Mouse (Mus musculus): ENCODE results near the gene Gata1. TPM values are rescaled to one million over a fixed set of nuclear protein-coding genes. Genes with fewer than 3 reads are reported as not detected.

Gata1 gene
- polyA plus RNA-seq, 2 experiments = 105 to 113 TPM

DNA sequence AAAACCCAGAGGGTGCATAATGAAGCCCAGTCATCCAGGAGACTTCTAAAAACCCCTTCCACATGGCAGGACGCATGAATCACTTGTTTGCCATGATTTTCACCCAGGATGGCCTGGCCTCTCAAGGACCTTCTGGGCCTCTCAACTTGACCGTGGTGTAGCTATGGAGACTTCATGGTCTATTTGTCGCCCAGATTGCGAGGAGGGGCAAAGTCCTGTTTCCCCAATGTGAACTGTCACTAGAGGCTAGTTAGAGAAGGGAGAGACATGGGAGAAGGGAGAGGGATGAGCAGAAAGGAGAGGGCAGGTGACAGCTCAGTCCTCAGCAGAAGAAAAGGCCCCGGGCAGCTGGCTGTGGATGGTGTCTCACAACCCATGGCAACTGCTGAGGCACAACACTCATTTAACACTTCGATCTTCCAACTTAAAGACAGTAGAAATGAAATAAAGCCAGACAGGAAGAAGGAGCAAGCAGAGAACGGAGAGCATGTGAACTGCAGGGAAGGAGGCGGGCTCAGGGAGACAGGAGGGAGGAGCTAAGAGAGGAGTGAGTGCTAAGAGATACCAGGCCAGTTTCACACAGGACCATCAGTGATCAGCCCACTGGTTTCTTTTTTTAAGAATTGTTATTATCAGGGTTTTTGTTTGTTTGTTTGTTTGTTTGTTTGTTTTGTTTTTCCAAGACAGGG is 14.7 kb upstream of the Gata1 start:
- Histone ChIP-seq H3K4me3 (ENCODE audit: insufficient read depth in 1 of 2, low read depth in 2 of 2, low read length in 2 of 2) (no peak overlapping the region), H3K9me3 (ENCODE audit: control insufficient read depth, low read length) (no peaks in the 10 kb centered on the region), H3K4me2 (ENCODE audit: low read depth) (peak overlapping the region; percentile 53), H3K27me3 (ENCODE audit: control insufficient read depth, insufficient read depth, low read length) (no peaks in the 10 kb centered on the region), H3K36me3 (replicated peaks; ENCODE audit: control insufficient read depth, insufficient read depth, low read depth) (no peaks in the 10 kb centered on the region), H3K4me1 (replicated peaks; ENCODE audit: control insufficient read depth in 2 of 2, insufficient read depth in 2 of 2, low read length in 1 of 2) (peaks cover 10 to 21% of the 10 kb centered on the region in 2 experiments), H3K9ac (replicated peaks) (peak overlapping the region; percentile 34), H3K27ac (peak overlapping the region; percentile 78)
- WGBS (ENCODE audit: insufficient replicate concordance) = 37% methylated on average over 8 of the region's 8 CpGs
- peak; percentile 86 for ATAC-seq (ENCODE audit: insufficient read depth)
- no peak for TF ChIP-seq EP300 (IDR thresholded peaks at IDR 0.05; ENCODE audit: low read depth)
- TF ChIP-seq CTCF (IDR thresholded peaks at IDR 0.05; ENCODE audit: low read depth) = no peak
- DNase-seq (ENCODE audit: low read depth in 3 of 3, low spot score in 3 of 3) = peak; percentile 35 to 50 (median 46)

DNA sequence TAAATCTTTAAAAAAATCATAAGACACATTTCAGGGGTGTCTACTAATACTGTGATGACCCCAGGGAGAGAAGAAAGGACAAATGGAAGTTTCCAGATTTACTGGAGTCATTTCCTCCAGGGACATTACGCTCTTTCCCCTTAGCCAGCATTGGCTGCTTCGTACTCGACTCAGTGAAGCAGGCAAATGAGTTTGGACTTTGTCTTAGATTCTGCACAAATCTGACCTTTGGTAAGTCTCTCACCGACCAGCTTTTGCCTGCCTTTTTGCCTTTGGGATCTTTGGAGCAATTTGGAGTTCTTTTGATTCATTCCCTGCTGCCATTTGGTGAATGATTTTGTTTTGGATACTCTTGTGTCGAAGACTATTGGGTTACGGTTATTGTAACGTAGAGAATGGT is 3.5 kb upstream of the Gata1 start:
- no peak for TF ChIP-seq EP300 (IDR thresholded peaks at IDR 0.05; ENCODE audit: low read depth)
- TF ChIP-seq CTCF (IDR thresholded peaks at IDR 0.05; ENCODE audit: low read depth) = no peak
- 71% methylated on average over 7 of the region's 7 CpGs for WGBS (ENCODE audit: insufficient replicate concordance)
- Histone ChIP-seq H3K36me3 (replicated peaks; ENCODE audit: control insufficient read depth, insufficient read depth, low read depth) (no peaks in the 10 kb centered on the region), H3K9ac (replicated peaks) (no peak overlapping the region), H3K9me3 (ENCODE audit: control insufficient read depth, low read length) (no peaks in the 10 kb centered on the region), H3K4me2 (ENCODE audit: low read depth) (no peak overlapping the region), H3K4me1 (replicated peaks; ENCODE audit: control insufficient read depth in 2 of 2, insufficient read depth in 2 of 2, low read length in 1 of 2) (peaks cover 0 to 8% of the 10 kb centered on the region in 2 experiments; a peak in 2 of 4 replicates), H3K4me3 (ENCODE audit: insufficient read depth in 1 of 2, low read depth in 2 of 2, low read length in 2 of 2) (no peak overlapping the region), H3K27me3 (ENCODE audit: control insufficient read depth, insufficient read depth, low read length) (no peaks in the 10 kb centered on the region), H3K27ac (no peak overlapping the region)
- DNase-seq (ENCODE audit: low read depth in 3 of 3, low spot score in 3 of 3) = no peak
- ATAC-seq (ENCODE audit: insufficient read depth) = no peak

DNA sequence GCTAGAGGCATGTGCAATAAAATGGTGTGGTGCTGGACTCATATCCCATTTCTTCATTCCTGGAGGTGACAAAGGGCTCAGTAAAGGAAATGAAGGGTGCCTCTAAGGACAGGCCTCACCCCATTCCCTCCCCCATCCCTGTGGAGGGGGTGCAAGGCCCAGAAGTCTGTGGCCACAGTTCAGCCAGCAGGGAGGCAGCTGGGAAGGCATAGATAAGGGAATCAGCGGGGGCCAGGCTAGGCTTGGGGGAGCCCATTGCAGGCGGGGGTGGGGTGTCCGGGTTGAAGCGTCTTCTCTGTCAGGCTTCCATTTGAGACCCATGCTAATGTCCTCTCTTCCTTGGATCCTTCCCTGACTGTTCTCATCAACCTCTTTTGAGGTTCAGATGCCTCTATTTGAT is 6.6 kb downstream of the Gata1 start:
- peak overlapping the region; percentile 33 to 42; a peak in 3 of 4 replicates for H3K4me3 ChIP-seq (ENCODE audit: insufficient read depth in 1 of 2, low read depth in 2 of 2, low read length in 2 of 2)
- H3K9ac ChIP-seq (replicated peaks) = peak overlapping the region; percentile 53
- H3K4me1 ChIP-seq (replicated peaks; ENCODE audit: control insufficient read depth in 2 of 2, insufficient read depth in 2 of 2, low read length in 1 of 2) = peaks cover 28 to 39% of the 10 kb centered on the region in 2 experiments
- peak overlapping the region; percentile 85 for H3K4me2 ChIP-seq (ENCODE audit: low read depth)
- H3K27ac ChIP-seq = peak overlapping the region; percentile 93
- H3K36me3 ChIP-seq (replicated peaks; ENCODE audit: control insufficient read depth, insufficient read depth, low read depth) = no peaks in the 10 kb centered on the region
- peak; percentile 93 for TF ChIP-seq EP300 (IDR thresholded peaks at IDR 0.05; ENCODE audit: low read depth)
- peak; percentile 21; the same call in 1 of the 2 replicates for TF ChIP-seq CTCF (IDR thresholded peaks at IDR 0.05; ENCODE audit: low read depth)
- WGBS (ENCODE audit: insufficient replicate concordance) = 12% methylated on average over 4 of the region's 4 CpGs
- H3K27me3 ChIP-seq (ENCODE audit: control insufficient read depth, insufficient read depth, low read length) = no peaks in the 10 kb centered on the region
- DNase-seq (ENCODE audit: low read depth in 3 of 3, low spot score in 3 of 3) (peak; percentile 78 to 80 (median 80)), ATAC-seq (ENCODE audit: insufficient read depth) (peak; percentile 84)
- H3K9me3 ChIP-seq (ENCODE audit: control insufficient read depth, low read length) = no peaks in the 10 kb centered on the region

DNA sequence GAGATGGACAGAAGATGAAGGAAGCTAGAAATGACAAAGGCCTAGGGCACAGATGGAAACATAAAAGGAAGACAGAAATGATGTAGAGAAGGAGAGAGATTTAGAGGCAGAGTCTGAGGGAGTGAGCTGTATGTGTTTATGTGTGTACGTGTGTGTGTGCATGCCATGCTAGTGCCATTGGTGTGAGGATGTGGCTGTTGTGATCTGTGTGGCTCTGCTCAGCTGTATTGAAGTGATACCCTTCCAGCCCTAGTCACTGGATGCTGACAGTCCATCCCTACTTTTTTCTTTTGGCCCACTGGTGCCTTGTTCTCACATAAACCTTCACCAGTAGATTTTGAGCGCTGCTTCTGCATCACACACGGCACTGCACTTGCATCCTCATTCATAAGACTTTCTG is 9.0 kb downstream of the Gata1 start:
- H3K27ac ChIP-seq = peak overlapping the region; percentile 91
- peak overlapping the region; percentile 69 for H3K9ac ChIP-seq (replicated peaks)
- H3K4me3 ChIP-seq (ENCODE audit: insufficient read depth in 1 of 2, low read depth in 2 of 2, low read length in 2 of 2) = peak overlapping the region; percentile 50 to 65

DNA sequence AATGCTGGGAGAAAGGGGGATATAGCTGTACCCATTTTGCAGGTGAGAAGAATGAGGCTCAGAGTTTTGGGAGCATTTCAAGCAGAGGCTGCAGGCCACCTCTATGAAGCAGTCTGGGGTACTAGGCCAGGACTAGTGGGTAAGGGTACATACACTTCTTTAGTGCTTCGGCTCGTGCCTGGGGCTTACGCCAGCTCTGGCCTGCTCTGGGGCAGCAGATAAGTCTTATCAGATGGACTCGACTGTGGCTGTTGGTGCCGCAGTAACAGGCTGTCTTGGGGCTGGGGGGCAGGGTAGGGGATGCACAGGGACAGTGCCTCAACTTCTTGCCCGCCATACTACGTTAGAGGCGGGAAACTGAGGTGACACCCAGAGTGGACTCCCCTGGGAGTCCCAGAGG is 9.6 kb downstream of the Gata1 start:
- peak overlapping the region; percentile 85 to 100 for H3K4me3 ChIP-seq (ENCODE audit: insufficient read depth in 1 of 2, low read depth in 2 of 2, low read length in 2 of 2)
- peak overlapping the region; percentile 85 for H3K4me2 ChIP-seq (ENCODE audit: low read depth)
- peak; percentile 78 for ATAC-seq (ENCODE audit: insufficient read depth)
- no peaks in the 10 kb centered on the region for H3K9me3 ChIP-seq (ENCODE audit: control insufficient read depth, low read length)
- peak overlapping the region; percentile 94 for H3K9ac ChIP-seq (replicated peaks)
- H3K4me1 ChIP-seq (replicated peaks; ENCODE audit: control insufficient read depth in 2 of 2, insufficient read depth in 2 of 2, low read length in 1 of 2) = peaks cover 30 to 38% of the 10 kb centered on the region in 2 experiments
- H3K27me3 ChIP-seq (ENCODE audit: control insufficient read depth, insufficient read depth, low read length) = no peaks in the 10 kb centered on the region
- H3K27ac ChIP-seq = peak overlapping the region; percentile 91
- WGBS (ENCODE audit: insufficient replicate concordance) = 10% methylated on average over 8 of the region's 8 CpGs
- TF ChIP-seq EP300 (IDR thresholded peaks at IDR 0.05; ENCODE audit: low read depth) (peak; percentile 78), CTCF (IDR thresholded peaks at IDR 0.05; ENCODE audit: low read depth) (no peak)
- peak in 1 of 3 experiments; percentile 50 for DNase-seq (ENCODE audit: low read depth in 3 of 3, low spot score in 3 of 3)
- no peaks in the 10 kb centered on the region; the same call in 1 of the 2 replicates for H3K36me3 ChIP-seq (replicated peaks; ENCODE audit: control insufficient read depth, insufficient read depth, low read depth)

More for the DNA sequence above, 9.0 kb downstream of the Gata1 start:
- DNase-seq (ENCODE audit: low read depth in 3 of 3, low spot score in 3 of 3) (no peak), ATAC-seq (ENCODE audit: insufficient read depth) (no peak)
- H3K36me3 ChIP-seq (replicated peaks; ENCODE audit: control insufficient read depth, insufficient read depth, low read depth) = no peaks in the 10 kb centered on the region; the same call in 1 of the 2 replicates
- WGBS (ENCODE audit: insufficient replicate concordance) = 63% methylated on average over 3 of the region's 3 CpGs
- H3K9me3 ChIP-seq (ENCODE audit: control insufficient read depth, low read length) = no peaks in the 10 kb centered on the region
- peak overlapping the region; percentile 85 for H3K4me2 ChIP-seq (ENCODE audit: low read depth)
- H3K4me1 ChIP-seq (replicated peaks; ENCODE audit: control insufficient read depth in 2 of 2, insufficient read depth in 2 of 2, low read length in 1 of 2) = peaks cover 30 to 40% of the 10 kb centered on the region in 2 experiments
- TF ChIP-seq EP300 (IDR thresholded peaks at IDR 0.05; ENCODE audit: low read depth) (no peak), CTCF (IDR thresholded peaks at IDR 0.05; ENCODE audit: low read depth) (no peak)
- H3K27me3 ChIP-seq (ENCODE audit: control insufficient read depth, insufficient read depth, low read length) = no peaks in the 10 kb centered on the region

Data from liver, embryonic 14.5 days (tissue).